Mouse (Mus musculus): ENCODE measurements around the gene Tcp11. TPM values are rescaled to one million over a fixed set of nuclear protein-coding genes. Genes with fewer than 3 reads are reported as not detected.
A peak's percentile ranks its signal among the peaks of the same experiment; 100 is the strongest.

Tcp11 gene
- polyA plus RNA-seq, 1 experiment from 2014 or later, result 2.0 TPM

GRCm38 (mm10) chr17:28084964-28085363, 4.5 kb upstream of the Tcp11 start:
- peak; percentile 92 for DNase-seq (ENCODE audit: low spot score)

GRCm38 (mm10) chr17:28084395-28084905, 4.0 kb upstream of the Tcp11 start:
- DNase-seq (ENCODE audit: low spot score), result no peak

- DNase-seq (ENCODE audit: low spot score), result no peak
Observed at GRCm38 (mm10) chr17:28082863-28083262, 2.4 kb upstream of the Tcp11 start.

- DNase-seq (ENCODE audit: low spot score), result no peak
Observed at GRCm38 (mm10) chr17:28081856-28082255, 1.4 kb upstream of the Tcp11 start.

- DNase-seq (ENCODE audit: low spot score), result no peak
Observed at GRCm38 (mm10) chr17:28081385-28081784, 946 bp upstream of the Tcp11 start.

- no peak for DNase-seq (ENCODE audit: low spot score)
Observed at GRCm38 (mm10) chr17:28080817-28081165, 352 bp upstream of the Tcp11 start.

GRCm38 (mm10) chr17:28079618-28080017, 821 bp downstream of the Tcp11 start:
- peak; percentile 92 for DNase-seq (ENCODE audit: low spot score)

- no peak for DNase-seq (ENCODE audit: low spot score)
Observed at GRCm38 (mm10) chr17:28078028-28078427, 2.4 kb downstream of the Tcp11 start.

GRCm38 (mm10) chr17:28074486-28074885, 6.0 kb downstream of the Tcp11 start:
- peak; percentile 76 for DNase-seq (ENCODE audit: low spot score)

- DNase-seq (ENCODE audit: low spot score), result no peak
Observed at GRCm38 (mm10) chr17:28072730-28073129, 7.7 kb downstream of the Tcp11 start.

- DNase-seq (ENCODE audit: low spot score), result no peak
Observed at GRCm38 (mm10) chr17:28070256-28070655, 10.2 kb downstream of the Tcp11 start.

- DNase-seq (ENCODE audit: low spot score), result no peak
Observed at GRCm38 (mm10) chr17:28069446-28069845, 11.0 kb downstream of the Tcp11 start.

- no peak for DNase-seq (ENCODE audit: low spot score)
Observed at GRCm38 (mm10) chr17:28067303-28067702, 13.1 kb downstream of the Tcp11 start.

- DNase-seq (ENCODE audit: low spot score), result no peak
Observed at GRCm38 (mm10) chr17:28063163-28063562, 17.3 kb downstream of the Tcp11 start.

GRCm38 (mm10) chr17:28062710-28063109, 17.7 kb downstream of the Tcp11 start:
- DNase-seq (ENCODE audit: low spot score), result no peak

- peak; percentile 23 for DNase-seq (ENCODE audit: low spot score)
Observed at GRCm38 (mm10) chr17:28061472-28061871, 19.0 kb downstream of the Tcp11 start.

GRCm38 (mm10) chr17:28060681-28061080, 19.8 kb downstream of the Tcp11 start:
- DNase-seq (ENCODE audit: low spot score), result no peak

GRCm38 (mm10) chr17:28058346-28058745, 22.1 kb downstream of the Tcp11 start:
- DNase-seq (ENCODE audit: low spot score), result no peak

GRCm38 (mm10) chr17:28052293-28052863, 28.1 kb downstream of the Tcp11 start:
- DNase-seq (ENCODE audit: low spot score), result no peak

GRCm38 (mm10) chr17:28050210-28050609, 30.2 kb downstream of the Tcp11 start:
- DNase-seq (ENCODE audit: low spot score), result no peak

GRCm38 (mm10) chr17:28048425-28048824, 32.0 kb downstream of the Tcp11 start:
- DNase-seq (ENCODE audit: low spot score), result peak; percentile 81

GRCm38 (mm10) chr17:28047520-28047919, 32.9 kb downstream of the Tcp11 start:
- DNase-seq (ENCODE audit: low spot score), result no peak

GRCm38 (mm10) chr17:28047017-28047416, 33.4 kb downstream of the Tcp11 start:
- DNase-seq (ENCODE audit: low spot score), result no peak

- DNase-seq (ENCODE audit: low spot score), result no peak
Observed at GRCm38 (mm10) chr17:28042299-28042771, 38.1 kb downstream of the Tcp11 start.
